Mouse (Mus musculus): Measurements from ENCODE around the gene Cdk5r2.

The Cdk5r2 gene

GRCm38 (mm10) chr1:74861783-74862182 lies 7.0 kb downstream of the Cdk5r2 start:
- CTCF ChIA-PET = interaction anchor here (0.5 to 5.0 kb wide), 38 partner anchors 10 to 877 kb away, joined by 3 to 87 read pairs (median 5); partner anchors contain the start of gene Cryba2 (in 2 of the 4)
- POLR2A ChIA-PET = interaction anchor here in 2 of 4 experiments (0.6 to 1.6 kb wide), 7 partner anchors 10 to 319 kb away, joined by 3 to 7 read pairs (median 3); partner anchors contain the start of gene Abcb6 (in 1 of the 2)

DNA sequence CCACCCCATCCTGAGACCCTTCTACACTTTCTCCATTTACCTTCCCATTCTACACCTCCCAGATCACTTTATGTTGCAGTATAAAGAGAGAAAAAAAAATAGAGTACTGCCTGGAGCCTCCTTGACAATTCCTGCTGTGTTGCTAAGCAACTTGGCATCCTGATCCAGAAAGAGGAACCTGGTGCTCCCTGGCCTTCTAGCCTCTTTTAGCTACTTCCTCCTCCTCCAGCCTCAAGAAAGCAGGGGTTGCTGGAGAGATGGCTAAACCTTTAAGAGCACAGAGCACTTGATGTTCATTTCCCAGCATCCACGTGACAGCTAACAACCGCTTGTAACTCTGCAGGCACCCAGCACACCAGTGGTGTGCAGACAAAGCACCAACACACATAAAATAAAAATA lies 17.5 kb downstream of the Cdk5r2 start:
- POLR2A ChIA-PET = interaction anchor here in 1 of 4 experiments (0.6 to 1.4 kb wide), 2 partner anchors 11 to 14 kb away, joined by 3 to 4 read pairs; no protein-coding TSS in a partner anchor
- CTCF ChIA-PET = interaction anchor here in 1 of 4 experiments (0.7 kb wide), 1 partner anchor 10 kb away, joined by 3 read pairs; no protein-coding TSS in a partner anchor

GRCm38 (mm10) chr1:74877199-74877598 lies 22.5 kb downstream of the Cdk5r2 start:
- ChIA-PET CTCF (interaction anchor here (0.5 to 1.7 kb wide), 5 partner anchors 16 to 114 kb away, joined by 3 to 7 read pairs (median 4); no protein-coding TSS in a partner anchor), POLR2A (interaction anchor here in 1 of 4 experiments (1.3 kb wide), 1 partner anchor 9 kb away, joined by 3 read pairs; no protein-coding TSS in a partner anchor)

- ChIA-PET POLR2A (interaction anchor here in 2 of 4 experiments (1.1 to 1.4 kb wide), 2 partner anchors 21 to 135 kb away, joined by 3 to 4 read pairs; no protein-coding TSS in a partner anchor), CTCF (interaction anchor here (0.5 to 5.2 kb wide), 9 partner anchors 14 to 136 kb away, joined by 3 to 37 read pairs (median 6); partner anchors contain the start of gene Cryba2 (in 1 of the 4))
These were observed 26.1 kb downstream of the Cdk5r2 start for GRCm38 (mm10) chr1:74880785-74881360.

DNA sequence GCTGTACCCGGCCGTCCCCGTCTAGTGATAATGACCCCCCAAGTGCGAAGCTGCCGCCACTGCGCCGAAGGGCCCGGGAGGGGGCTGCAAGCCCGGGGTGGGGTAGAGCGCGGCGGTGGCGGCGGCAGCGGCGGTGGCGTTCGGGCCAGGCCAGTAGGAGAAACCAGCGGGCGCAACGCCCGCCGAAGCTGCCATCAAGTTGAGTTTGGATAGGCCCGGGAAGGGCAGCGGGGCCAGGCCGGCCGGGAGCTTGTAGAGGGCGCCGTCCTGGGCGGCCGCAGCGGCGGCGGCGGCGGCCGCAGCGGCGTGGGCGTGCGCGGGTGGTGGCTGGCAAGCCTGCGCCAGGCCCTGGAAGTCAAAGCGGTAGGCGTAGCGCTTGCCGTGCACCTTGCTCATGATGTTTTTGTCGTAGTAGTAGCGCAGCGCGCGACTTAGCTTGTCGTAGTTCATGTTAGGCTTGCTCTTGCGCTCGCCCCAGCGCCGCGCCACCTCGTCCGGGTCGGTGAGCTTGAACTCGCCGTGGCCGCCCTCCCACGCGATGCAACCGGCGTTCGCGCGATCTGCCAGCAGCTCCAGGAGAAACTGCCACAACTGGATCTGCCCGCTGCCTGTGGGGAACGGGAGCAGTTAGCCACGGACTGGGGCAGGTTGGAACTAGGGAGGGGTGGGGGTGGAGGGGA lies 27.5 kb downstream of the Cdk5r2 start:
- CTCF ChIA-PET = interaction anchor here (0.6 to 5.2 kb wide), 30 partner anchors 10 to 331 kb away, joined by 3 to 37 read pairs (median 4); partner anchors contain the start of gene Cryba2 (in 4 of the 4)
- POLR2A ChIA-PET = interaction anchor here (0.6 to 2.3 kb wide), 15 partner anchors 12 to 682 kb away, joined by 3 to 11 read pairs (median 5); partner anchors contain the start of genes Cdk5r2 (in 1 of the 4) and Cryba2 (in 1 of the 4)

DNA sequence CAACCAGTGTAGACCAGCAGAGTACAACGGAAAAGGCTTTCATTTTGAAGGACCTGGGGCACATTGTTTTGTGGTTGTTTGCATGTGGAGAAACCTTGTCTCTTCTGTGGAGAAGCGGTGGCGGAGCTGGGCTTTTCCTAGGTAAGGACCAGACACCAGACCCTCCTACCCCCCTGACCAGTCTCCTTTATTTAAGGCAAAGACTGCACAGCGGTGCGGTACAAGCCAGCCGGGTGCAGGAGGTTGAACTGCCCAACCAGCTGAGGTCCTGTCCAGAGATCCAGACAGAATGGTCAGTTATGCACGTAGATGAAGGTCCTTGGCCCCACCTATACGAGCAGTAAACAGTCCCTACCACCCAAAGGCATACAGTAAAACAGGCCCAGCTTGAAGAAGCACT lies 28.1 kb downstream of the Cdk5r2 start:
- ChIA-PET CTCF (interaction anchor here (0.6 to 5.2 kb wide), 31 partner anchors 10 to 332 kb away, joined by 3 to 37 read pairs (median 4); partner anchors contain the start of gene Cryba2 (in 4 of the 4)), POLR2A (interaction anchor here (0.7 to 2.3 kb wide), 11 partner anchors 11 to 681 kb away, joined by 3 to 11 read pairs (median 5); partner anchors contain the start of genes Cdk5r2 (in 1 of the 4) and Cryba2 (in 1 of the 4))

GRCm38 (mm10) chr1:74883441-74883840 lies 28.7 kb downstream of the Cdk5r2 start:
- CTCF ChIA-PET = interaction anchor here (0.6 to 5.2 kb wide), 14 partner anchors 10 to 261 kb away, joined by 3 to 37 read pairs (median 6); partner anchors contain the start of gene Cryba2 (in 3 of the 4)
- POLR2A ChIA-PET = interaction anchor here in 2 of 4 experiments (0.7 to 2.3 kb wide), 6 partner anchors 10 to 336 kb away, joined by 3 to 11 read pairs (median 6); partner anchors contain the start of genes Cdk5r2 (in 1 of the 2), Cryba2 (in 1 of the 2) and Tuba4a (in 1 of the 2)

GRCm38 (mm10) chr1:74884196-74885141 lies 29.7 kb downstream of the Cdk5r2 start:
- CTCF ChIA-PET = interaction anchor here in 3 of 4 experiments (0.6 to 5.2 kb wide), 9 partner anchors 9 to 592 kb away, joined by 3 to 37 read pairs (median 5); partner anchors contain the start of gene Cryba2 (in 2 of the 3)
- POLR2A ChIA-PET = interaction anchor here in 2 of 4 experiments (0.7 to 2.3 kb wide), 4 partner anchors 12 to 80 kb away, joined by 3 to 11 read pairs (median 4); partner anchors contain the start of gene Cdk5r2 (in 1 of the 2)

- ChIA-PET POLR2A (interaction anchor here in 1 of 4 experiments (0.7 to 1.4 kb wide), 3 partner anchors 11 to 78 kb away, joined by 3 to 4 read pairs (median 3); partner anchors contain the start of gene Cdk5r2), CTCF (interaction anchor here in 3 of 4 experiments (0.6 to 5.2 kb wide), 9 partner anchors 8 to 591 kb away, joined by 3 to 37 read pairs (median 5); partner anchors contain the start of gene Cryba2 (in 2 of the 3))
These were observed 30.8 kb downstream of the Cdk5r2 start, which contains the start of gene Fev for GRCm38 (mm10) chr1:74885369-74886042. Gene Fev (minus strand): TSS chr1:74885419.

- POLR2A ChIA-PET = no interaction called here
- CTCF ChIA-PET = no interaction called here
These were observed 36.8 kb downstream of the Cdk5r2 start for GRCm38 (mm10) chr1:74891513-74891912.

GRCm38 (mm10) chr1:74892351-74893133 lies 37.8 kb downstream of the Cdk5r2 start:
- POLR2A ChIA-PET = interaction anchor here in 3 of 4 experiments (1.0 to 2.5 kb wide), 3 partner anchors 10 to 116 kb away, joined by 3 to 9 read pairs (median 3); no protein-coding TSS in a partner anchor

GRCm38 (mm10) chr1:74893134-74893855 lies 38.6 kb downstream of the Cdk5r2 start, which contains the start of gene Cryba2:
Gene Cryba2 (minus strand): TSS chr1:74893143.
- ChIA-PET POLR2A (interaction anchor here in 3 of 4 experiments (0.9 to 2.5 kb wide), 4 partner anchors 11 to 115 kb away, joined by 3 to 9 read pairs (median 3); no protein-coding TSS in a partner anchor), CTCF (interaction anchor here (0.5 to 4.2 kb wide), 80 partner anchors 8 to 594 kb away, joined by 3 to 37 read pairs (median 4); partner anchors contain the start of genes Cdk5r2 (in 2 of the 4), Fev (in 2 of the 4), Ihh (in 2 of the 4) and Ankzf1 (in 1 of the 4))

More at GRCm38 (mm10) chr1:74892351-74893133, 37.8 kb downstream of the Cdk5r2 start:
- CTCF ChIA-PET = interaction anchor here (0.5 to 4.2 kb wide), 67 partner anchors 8 to 543 kb away, joined by 3 to 37 read pairs (median 4); partner anchors contain the start of genes Cdk5r2 (in 2 of the 4), Fev (in 2 of the 4), Ihh (in 2 of the 4) and Ankzf1 (in 1 of the 4)

DNA sequence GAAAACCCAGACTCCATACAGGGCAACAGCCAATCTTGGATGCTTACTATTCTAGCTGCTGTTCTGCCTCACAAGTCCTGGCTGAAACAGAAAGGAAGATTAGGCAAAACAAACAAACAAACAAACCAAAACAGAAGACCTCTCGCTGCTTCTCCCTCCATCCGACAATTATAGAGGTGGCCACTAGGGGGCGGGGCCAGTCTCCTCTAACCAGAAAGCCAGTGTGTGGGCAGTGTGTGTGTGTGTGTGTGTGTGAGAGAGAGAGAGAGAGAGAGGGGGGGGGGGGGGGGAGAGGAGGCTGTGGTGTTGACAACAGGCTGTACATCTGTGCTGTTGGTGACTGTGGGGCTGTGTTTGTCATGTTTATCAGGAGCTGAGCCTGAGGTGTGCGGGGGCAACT lies 40.2 kb downstream of the Cdk5r2 start:
- POLR2A ChIA-PET = interaction anchor here in 1 of 4 experiments (1.2 to 2.5 kb wide), 2 partner anchors 13 to 70 kb away, joined by 4 to 9 read pairs; no protein-coding TSS in a partner anchor
- CTCF ChIA-PET = interaction anchor here (0.5 to 4.2 kb wide), 42 partner anchors 8 to 1390 kb away, joined by 3 to 37 read pairs (median 4); partner anchors contain the start of genes Fev (in 2 of the 4), Ihh (in 2 of the 4), Cdk5r2 (in 1 of the 4) and Dnpep (in 1 of the 4)

DNA sequence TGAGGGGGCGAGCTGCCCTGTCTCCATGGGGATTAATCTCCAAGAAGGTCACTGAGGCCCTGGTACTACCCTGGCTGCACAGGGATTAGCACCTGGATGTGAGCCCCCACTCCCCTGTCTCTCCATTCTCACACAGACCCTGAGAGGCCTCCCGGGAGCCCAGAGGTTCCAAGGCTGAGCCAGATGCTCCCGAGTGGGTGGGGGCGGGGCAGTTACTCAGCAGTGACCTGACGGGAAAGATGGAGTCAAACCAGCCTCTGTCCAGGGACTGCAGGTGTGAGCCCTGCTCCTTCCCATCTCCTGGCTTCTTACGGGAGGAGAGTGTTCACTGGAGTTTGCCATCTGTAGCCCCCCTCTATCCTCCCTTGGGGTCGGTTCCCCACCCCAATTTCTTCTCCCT lies 43.2 kb downstream of the Cdk5r2 start:
- POLR2A ChIA-PET = interaction anchor here in 2 of 4 experiments (0.5 to 0.6 kb wide), 2 partner anchors 475 to 614 kb away, joined by 3 read pairs; no protein-coding TSS in a partner anchor
- CTCF ChIA-PET = interaction anchor here in 3 of 4 experiments (0.6 to 1.2 kb wide), 4 partner anchors 36 to 709 kb away, joined by 3 to 9 read pairs (median 4); no protein-coding TSS in a partner anchor

Data from embryonic stem cell, embryonic (primary cell).